Mouse (Mus musculus) hindbrain, embryonic 12.5 days (tissue): ENCODE results near the gene Grk5. TPM values are rescaled to one million over a fixed set of nuclear protein-coding genes. Genes with fewer than 3 reads are reported as not detected.

Experiments
- ATAC-seq: fragments of 200-750 bp; cut with Nextera tagmentation; 2 replicates; pipeline ENCODE4 v1.8.0; 2017; ENCODE audit warnings: moderate TSS enrichment; ENCODE audit not compliant: low FRiP score
- H3K27ac ChIP-seq: fragments of 300-500 bp; sonication (generic); 2 replicates; pipeline ENCODE4 v1.5.1; 2016; ENCODE audit warnings: mild to moderate bottlenecking
- H3K27me3 ChIP-seq: fragments of 300-500 bp; sonication (generic); 2 replicates; pipeline ENCODE4 v1.6.1; 2016; ENCODE audit warnings: mild to moderate bottlenecking
- H3K36me3 ChIP-seq: fragments of 300-500 bp; sonication (generic); 2 replicates; pipeline ENCODE4 v1.6.1; 2016; ENCODE audit warnings: mild to moderate bottlenecking
- H3K4me1 ChIP-seq: fragments of 300-500 bp; sonication (generic); 2 replicates; pipeline ENCODE4 v1.6.1; 2016
- H3K4me2 ChIP-seq: fragments of 300-500 bp; sonication (generic); replicated peaks from 2 replicates; pipeline ENCODE4 v1.6.1; 2016; ENCODE audit warnings: mild to moderate bottlenecking
- H3K4me3 ChIP-seq: fragments of 300-500 bp; sonication (generic); 2 replicates; pipeline ENCODE4 v1.5.1; 2016; ENCODE audit warnings: mild to moderate bottlenecking
- H3K9ac ChIP-seq: fragments of 300-500 bp; sonication (generic); 2 replicates; pipeline ENCODE4 v1.6.1; 2016; ENCODE audit warnings: mild to moderate bottlenecking, moderate library complexity
- H3K9me3 ChIP-seq: fragments of 300-500 bp; sonication (generic); replicated peaks from 2 replicates; pipeline ENCODE4 v1.6.1; 2016; ENCODE audit warnings: mild to moderate bottlenecking
- WGBS: fragments of 180-500 bp; shearing (Covaris S2); methylation state at CpG from one replicate; pipeline ENCODE4 v1.1.7; 2016; 5-methylcytosine and 5-hydroxymethylcytosine counted together
- polyA plus RNA-seq: library from polyadenylated mRNA; unstranded; fragments of >200 nt; fragmentation: Nextera tagmentation; extraction: Ambion mirVana; gene quantifications from 2 replicates; pipeline ENCODE4 v1.2.1, GENCODE M21; 2016

Gene Grk5
- polyA plus RNA-seq, 1 experiment from 2014 or later, result 2.6 TPM

DNA sequence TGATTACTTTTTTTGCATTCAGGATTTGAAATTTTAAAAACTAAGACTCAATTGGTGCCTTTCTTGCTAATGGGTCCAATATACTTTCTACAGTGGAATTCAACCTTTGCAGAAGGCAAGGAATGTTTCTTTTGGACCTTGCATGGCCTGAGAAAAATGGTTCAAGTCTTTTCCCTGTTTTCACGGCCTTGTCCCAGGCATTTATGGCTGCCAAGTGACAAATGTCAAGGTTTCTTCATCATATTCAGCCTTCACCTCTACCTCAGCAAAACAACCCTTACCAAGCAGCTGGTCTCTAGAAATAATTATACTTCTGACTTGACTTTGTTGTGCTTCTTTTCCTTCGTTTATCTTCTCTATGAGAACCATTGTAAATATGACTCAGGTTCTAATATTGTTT, 207.2 kb downstream of the Grk5 start:
- H3K4me2 ChIP-seq, result no peak overlapping the region
- peaks cover 3% of the 10 kb centered on the region; the same call in 1 of the 2 replicates for H3K36me3 ChIP-seq
- no peak for ATAC-seq
- no peak overlapping the region for H3K9ac ChIP-seq
- no peaks in the 10 kb centered on the region for H3K9me3 ChIP-seq
- H3K4me1 ChIP-seq, result no peaks in the 10 kb centered on the region
- no peak overlapping the region for H3K4me3 ChIP-seq
- H3K27ac ChIP-seq, result no peak overlapping the region
- 76% methylated on average over 2 of the region's 2 CpGs for WGBS
- no peaks in the 10 kb centered on the region for H3K27me3 ChIP-seq

DNA sequence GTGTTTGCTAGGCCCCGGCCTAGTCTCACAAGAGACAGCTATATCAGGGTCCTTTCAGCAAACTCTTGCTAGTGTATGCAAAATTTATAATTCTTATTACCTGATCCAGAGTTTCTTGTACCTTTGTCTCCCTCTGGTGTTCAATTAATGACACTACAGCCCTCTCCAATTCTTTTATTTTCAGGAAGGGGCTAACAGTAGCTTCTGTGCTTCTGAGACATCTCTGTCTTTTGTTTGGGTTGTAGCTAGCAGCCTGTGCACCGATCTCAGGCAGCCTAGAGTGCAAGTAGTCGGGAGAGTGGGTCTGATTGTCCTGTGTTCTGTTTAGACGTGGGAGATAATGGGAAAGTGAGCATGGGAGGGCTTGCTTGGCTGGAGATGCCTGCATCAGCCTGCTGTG, 208.2 kb downstream of the Grk5 start:
- H3K4me3 ChIP-seq, result no peak overlapping the region
- H3K36me3 ChIP-seq, result peaks cover 3% of the 10 kb centered on the region; the same call in 1 of the 2 replicates
- ATAC-seq, result no peak
- no peaks in the 10 kb centered on the region for H3K9me3 ChIP-seq
- no peak overlapping the region for H3K4me2 ChIP-seq
- no peak overlapping the region for H3K27ac ChIP-seq
- H3K4me1 ChIP-seq, result no peaks in the 10 kb centered on the region
- H3K27me3 ChIP-seq, result no peaks in the 10 kb centered on the region
- WGBS, result 27% methylated on average over 4 of the region's 4 CpGs
- no peak overlapping the region for H3K9ac ChIP-seq

DNA sequence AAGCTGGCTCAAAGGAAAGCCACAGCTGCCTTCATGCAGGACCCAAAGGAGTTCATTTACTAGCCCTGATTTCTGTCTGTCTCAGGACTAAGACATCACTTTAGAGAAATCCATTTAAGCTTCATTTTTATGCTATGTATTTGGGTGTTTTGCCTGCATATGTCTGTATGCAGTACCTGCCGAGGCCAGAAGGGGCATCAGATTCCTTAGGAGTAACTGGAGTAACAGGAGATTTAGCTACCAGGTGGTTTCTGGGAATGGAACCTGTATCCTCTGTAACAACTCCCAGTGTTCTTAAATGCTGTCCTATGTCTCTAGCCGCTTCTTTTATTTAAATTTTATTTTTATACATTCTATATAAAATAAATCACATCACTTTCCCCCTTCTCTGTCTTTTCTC, 220.6 kb downstream of the Grk5 start:
- peaks cover 15% of the 10 kb centered on the region for H3K9me3 ChIP-seq
- ATAC-seq, result no peak
- 49% methylated on average over 2 of the region's 2 CpGs for WGBS
- H3K4me1 ChIP-seq, result no peaks in the 10 kb centered on the region
- no peak overlapping the region for H3K9ac ChIP-seq
- no peak overlapping the region for H3K4me3 ChIP-seq
- H3K27ac ChIP-seq, result no peak overlapping the region
- H3K36me3 ChIP-seq, result 0 out of 2 replicates have a peak, but pooled peaks cover 3% of the 10 kb centered on the region
- no peaks in the 10 kb centered on the region for H3K27me3 ChIP-seq
- no peak overlapping the region for H3K4me2 ChIP-seq

DNA sequence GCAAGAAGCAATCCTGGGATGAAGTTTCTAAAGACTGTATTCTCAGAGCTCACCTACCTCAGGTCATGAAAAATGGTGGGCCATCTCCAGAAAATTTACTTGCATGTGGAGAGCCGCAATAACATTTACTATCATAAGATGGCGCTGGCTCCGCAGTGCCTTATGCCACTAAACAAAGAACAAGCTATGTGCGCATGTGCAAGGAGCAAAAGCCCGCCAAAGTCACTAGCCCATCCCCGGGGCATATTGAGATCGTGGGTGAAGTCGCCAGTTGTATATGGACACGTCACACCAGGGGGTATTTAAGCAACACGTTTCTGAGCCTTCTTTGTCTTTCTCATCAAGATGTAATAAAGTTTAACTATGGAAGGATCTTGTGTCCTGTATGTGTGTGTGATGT, 241.5 kb downstream of the Grk5 start:
- no peaks in the 10 kb centered on the region for H3K27me3 ChIP-seq
- H3K27ac ChIP-seq, result no peak overlapping the region
- no peak overlapping the region for H3K9ac ChIP-seq
- 89% methylated on average over 10 of the region's 10 CpGs for WGBS
- no peak for ATAC-seq
- H3K4me2 ChIP-seq, result no peak overlapping the region
- H3K4me1 ChIP-seq, result no peaks in the 10 kb centered on the region
- H3K4me3 ChIP-seq, result no peak overlapping the region
- H3K36me3 ChIP-seq, result peaks cover 18% of the 10 kb centered on the region
- no peaks in the 10 kb centered on the region for H3K9me3 ChIP-seq

DNA sequence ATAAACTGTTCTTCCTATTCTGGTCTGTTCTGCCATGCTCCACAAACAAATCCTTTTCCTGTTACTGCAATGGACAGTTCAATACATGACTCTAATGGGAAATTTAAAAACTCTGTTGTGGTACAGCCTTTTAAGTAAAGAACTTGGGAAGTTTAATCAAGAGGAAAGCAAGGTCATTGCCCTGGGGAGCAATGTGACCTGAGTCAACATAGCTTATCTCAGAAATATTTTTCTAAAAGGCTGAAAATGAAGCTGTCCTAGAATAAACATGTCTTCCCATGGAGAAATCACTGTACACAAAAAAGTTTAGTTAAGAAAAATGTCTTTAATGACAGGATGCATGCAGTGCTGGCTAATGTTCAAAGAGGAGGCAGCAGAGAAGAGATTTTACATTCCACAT, 249.1 kb downstream of the Grk5 start:
- Histone ChIP-seq H3K4me2 (no peak overlapping the region), H3K27ac (no peak overlapping the region), H3K9ac (no peak overlapping the region), H3K9me3 (no peaks in the 10 kb centered on the region; the same call in 1 of the 2 replicates), H3K4me3 (no peak overlapping the region), H3K27me3 (no peaks in the 10 kb centered on the region), H3K4me1 (peaks cover 11% of the 10 kb centered on the region), H3K36me3 (peaks cover 3% of the 10 kb centered on the region; the same call in 1 of the 2 replicates)
- ATAC-seq, result no peak

DNA sequence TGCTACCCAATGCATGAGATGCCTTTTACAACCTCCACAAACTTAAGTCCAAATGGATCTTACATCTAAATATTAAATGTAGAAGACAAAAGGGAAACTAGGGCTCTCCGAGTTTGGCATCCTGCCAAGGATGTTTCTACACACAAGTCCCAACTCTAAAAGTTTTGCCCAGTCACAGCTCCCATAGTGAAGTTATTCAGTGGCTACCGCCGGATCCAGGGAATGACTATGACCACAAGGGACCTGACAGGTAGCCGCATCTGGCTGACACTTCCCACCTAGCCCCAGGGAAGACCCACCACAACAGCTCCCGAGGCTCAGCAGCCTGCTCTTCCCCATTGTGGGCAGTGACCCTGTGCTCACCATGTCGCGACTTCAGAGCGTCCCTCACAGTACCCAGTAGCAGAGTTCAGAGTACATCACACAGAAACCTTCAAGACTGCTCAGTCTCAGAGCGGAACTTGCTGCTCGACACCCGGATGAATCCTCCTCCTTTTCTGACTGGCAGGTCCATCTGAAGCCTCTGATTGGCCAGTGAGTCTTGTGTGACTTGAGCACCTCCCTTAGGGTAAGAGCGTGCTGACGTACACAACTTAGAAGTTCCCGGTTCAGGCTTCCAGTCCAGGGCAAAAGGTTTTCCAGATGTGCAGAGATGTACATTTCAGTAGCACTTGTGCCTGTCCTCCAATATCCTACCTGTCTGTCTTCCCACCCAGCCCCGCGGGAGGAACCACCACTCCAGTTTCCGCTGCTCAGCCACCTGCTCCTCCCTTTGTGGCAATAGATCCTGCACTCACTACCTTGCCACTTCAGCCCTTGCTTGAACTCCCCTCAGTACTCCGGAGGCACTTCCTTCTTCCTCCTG, 251.0 kb downstream of the Grk5 start, which contains the start of gene Zfp950:
Gene Zfp950 (minus strand): TSS at position 499 of the 865 bp plus-strand sequence.
- peak within 1 kb of the TSS; percentile 56 for H3K4me2 ChIP-seq
- no peaks in the 10 kb centered on the region for H3K27me3 ChIP-seq
- peak within 1 kb of the TSS; percentile 77 for H3K9ac ChIP-seq
- no peaks in the 10 kb centered on the region; the same call in 1 of the 2 replicates for H3K9me3 ChIP-seq
- peaks cover 11% of the 10 kb centered on the region for H3K4me1 ChIP-seq
- 0 out of 2 replicates have a peak within 1 kb of the TSS, but pooled peaks have one; percentile 23 for H3K27ac ChIP-seq
- peak; percentile 99 for ATAC-seq
- under 1% methylated on average over 18 of the region's 18 CpGs for WGBS
- H3K36me3 ChIP-seq, result no peaks in the 10 kb centered on the region
- H3K4me3 ChIP-seq, result peak within 1 kb of the TSS; percentile 65

DNA sequence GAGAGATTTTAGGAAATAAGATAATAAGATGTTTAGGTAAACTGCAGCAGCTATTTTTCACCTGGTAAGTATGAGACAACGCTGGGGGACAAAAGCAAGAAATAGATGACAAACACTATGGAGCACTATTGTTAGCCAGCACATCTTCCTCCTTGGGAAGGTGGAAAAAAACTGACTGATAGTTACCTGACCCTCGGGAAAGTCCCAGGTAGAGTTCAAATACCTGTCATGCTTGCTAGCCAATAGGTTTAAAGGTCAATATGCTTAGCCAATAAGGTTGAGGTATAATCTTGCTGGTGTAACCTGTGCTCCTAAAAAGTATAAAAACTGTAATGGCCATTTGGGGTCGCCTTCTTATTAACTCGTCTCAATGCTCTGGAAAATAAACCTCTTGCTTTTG, 251.8 kb downstream of the Grk5 start:
- no peak for ATAC-seq
- 0 out of 2 replicates have a peak overlapping the region, but pooled peaks have one; percentile 23 for H3K27ac ChIP-seq
- H3K4me1 ChIP-seq, result peaks cover 11% of the 10 kb centered on the region
- H3K27me3 ChIP-seq, result no peaks in the 10 kb centered on the region
- no peaks in the 10 kb centered on the region; the same call in 1 of the 2 replicates for H3K9me3 ChIP-seq
- no peaks in the 10 kb centered on the region for H3K36me3 ChIP-seq
- 21% methylated on average over 4 of the region's 4 CpGs for WGBS
- peak overlapping the region; percentile 65 for H3K4me3 ChIP-seq
- peak overlapping the region; percentile 56 for H3K4me2 ChIP-seq
- H3K9ac ChIP-seq, result peak overlapping the region; percentile 62; the same call in 1 of the 2 replicates

Other genes starting within 250 kb of the Grk5 start
- gene Nanos1, start 133.8 kb upstream of the Grk5 start, polyA plus RNA-seq, result 9.0 and 9.6 TPM in 2 replicates
- 126 and 129 TPM in 2 replicates for gene Eif3a, start 99.1 kb upstream of the Grk5 start, polyA plus RNA-seq
- gene Fam45a, start 78.2 kb upstream of the Grk5 start, polyA plus RNA-seq, result 38.2 and 43.5 TPM in 2 replicates
- 14.2 and 15.3 TPM in 2 replicates for gene Sfxn4, start 28.3 kb upstream of the Grk5 start, polyA plus RNA-seq
- gene Prdx3, start 15.2 kb upstream of the Grk5 start, polyA plus RNA-seq, result 94.0 TPM in 2 replicates